Mouse (Mus musculus) telencephalon, adult 2 months (tissue): ENCODE measurements at regions not wholly inside any gene's neighbourhood (a gene's known extent, or its start where the extent isn't known, plus 50 kb on each side); places are given as distances from the start of the nearest gene placed in this dataset.

Experiments used
- DNase-seq: peaks from one replicate; pipeline ENCODE4 v3.0.0-alpha.2; 2011; ENCODE audit warnings: low read depth, low spot score

DNA sequence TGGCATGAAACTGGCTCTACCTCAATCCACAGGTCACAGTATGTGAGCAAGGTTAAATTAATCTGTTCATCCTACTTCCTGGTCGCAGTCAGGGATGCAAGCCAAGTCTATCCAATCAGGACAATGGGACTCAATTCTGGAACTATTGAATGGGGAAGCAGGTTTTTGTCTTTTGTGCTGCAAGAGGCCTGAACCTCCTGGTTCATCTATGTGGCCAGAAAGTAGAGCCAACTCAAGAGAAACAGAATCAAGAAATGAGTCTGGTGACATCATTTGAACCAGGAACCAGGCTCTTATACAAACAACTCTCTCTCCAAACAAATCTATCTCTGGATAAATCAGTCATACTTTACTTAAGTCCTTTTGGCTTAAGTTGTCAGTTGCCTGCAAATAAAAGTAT is 294.7 kb upstream of the Usp25 start:
- no peak for DNase-seq

DNA sequence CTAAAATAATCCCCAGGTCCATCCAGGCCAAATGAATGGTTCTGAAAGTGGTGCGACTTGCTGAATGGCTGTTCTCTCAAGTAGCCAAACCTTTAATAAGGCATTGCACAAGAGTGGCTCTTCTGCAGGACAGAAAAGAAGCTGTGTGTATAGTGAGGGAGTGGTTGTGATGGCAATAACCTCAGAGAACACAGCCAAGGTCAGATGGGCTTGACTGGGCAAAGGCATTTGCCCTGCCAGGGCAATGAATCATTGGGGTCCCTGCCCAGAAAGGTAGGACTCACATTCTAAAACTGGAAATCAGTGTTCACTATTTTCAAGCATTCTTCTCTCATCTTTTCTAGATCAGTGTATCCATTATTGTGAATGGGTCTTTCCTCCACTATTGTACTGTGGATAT is 295.4 kb upstream of the Usp25 start:
- DNase-seq, result no peak

DNA sequence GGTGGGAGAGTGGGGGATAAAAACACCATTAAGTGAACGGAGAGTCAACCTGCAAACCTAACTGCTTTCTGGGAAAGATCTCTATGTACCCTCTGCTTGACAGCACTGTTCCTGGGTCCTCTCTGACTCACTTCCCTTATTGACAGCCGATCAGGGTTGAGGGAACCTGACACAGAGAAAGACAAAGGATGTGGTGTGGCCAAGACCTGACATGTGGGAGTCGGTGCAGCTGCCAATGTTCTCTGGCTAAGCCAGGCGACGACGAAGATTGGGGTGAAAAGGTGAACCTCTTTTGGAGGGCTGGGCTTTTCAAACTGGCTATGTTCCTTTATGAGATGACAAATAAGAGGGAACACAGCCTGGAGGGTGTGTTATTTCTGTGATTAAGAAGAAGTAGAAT is 318.6 kb upstream of the Usp25 start:
- no peak for DNase-seq

- no peak for DNase-seq
These were observed 314.3 kb upstream of the Nrip1 start for GRCm38 (mm10) chr16:76687735-76688447.

GRCm38 (mm10) chr16:76685562-76685961 is 311.9 kb upstream of the Nrip1 start:
- no peak for DNase-seq

- peak; percentile 58 for DNase-seq
These were observed 306.7 kb upstream of the Nrip1 start for GRCm38 (mm10) chr16:76680061-76680911.

- no peak for DNase-seq
These were observed 305.3 kb upstream of the Nrip1 start for GRCm38 (mm10) chr16:76678885-76679284.

DNA sequence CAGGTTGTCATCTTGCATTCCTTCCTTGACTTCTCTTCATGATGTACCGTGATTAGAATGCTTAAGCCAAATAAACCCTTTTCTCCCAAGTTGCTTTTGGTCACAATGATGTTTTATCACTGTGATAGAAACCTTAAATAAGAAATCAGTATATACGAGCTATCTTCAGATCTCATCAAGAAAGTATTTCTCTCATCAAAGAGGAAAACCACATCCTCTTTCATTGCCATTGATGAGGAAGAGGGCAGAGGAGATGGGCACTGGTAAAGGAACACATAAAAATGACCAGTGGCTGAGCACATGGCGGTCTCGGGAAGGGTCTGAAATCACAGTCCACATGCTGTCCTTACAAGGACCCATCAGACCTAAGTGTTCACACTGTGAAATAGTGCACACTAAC is 296.2 kb upstream of the Nrip1 start:
- DNase-seq, result no peak

GRCm38 (mm10) chr16:76667046-76667445 is 293.4 kb upstream of the Nrip1 start:
- no peak for DNase-seq

DNA sequence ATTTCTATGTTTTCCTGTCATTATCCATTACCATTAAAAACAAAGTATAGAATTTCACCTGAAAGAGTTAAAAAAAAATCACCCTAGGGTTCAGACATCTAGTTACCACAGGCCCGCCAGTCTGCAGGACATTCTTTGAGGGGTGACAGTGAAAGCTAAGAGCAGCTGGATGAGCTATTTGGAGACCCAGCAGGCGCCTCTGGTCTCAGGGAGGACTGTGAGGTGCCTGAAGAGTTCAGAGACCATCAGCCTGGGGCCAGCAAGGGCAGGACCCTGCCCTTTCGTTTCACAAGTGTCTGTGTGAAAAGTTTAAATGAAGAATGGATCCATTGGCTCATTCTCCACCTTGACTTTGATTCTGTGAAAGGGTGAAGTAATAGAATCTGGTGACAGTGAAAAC is 281.5 kb upstream of the Nrip1 start:
- DNase-seq, result no peak

DNA sequence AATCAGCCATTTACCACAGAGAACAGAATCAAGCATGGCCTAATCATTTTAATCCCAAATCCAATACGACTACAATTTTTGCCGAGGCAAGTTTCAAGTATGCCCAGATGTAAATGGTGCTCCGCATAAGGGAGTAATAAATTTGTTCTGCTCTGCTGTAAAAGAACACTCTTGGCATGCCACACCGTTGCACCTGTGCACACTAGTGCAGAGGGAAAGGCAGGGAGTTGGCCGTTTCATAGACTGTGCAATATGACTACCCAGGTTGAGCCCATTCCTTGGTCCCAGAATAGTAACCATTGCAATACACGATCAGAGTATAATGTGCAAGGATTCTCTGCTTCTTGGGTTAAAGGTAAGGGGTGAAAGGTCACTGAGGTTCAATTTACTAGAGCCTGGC is 270.7 kb upstream of the Nrip1 start:
- no peak for DNase-seq

- no peak for DNase-seq
These were observed 270.2 kb upstream of the Nrip1 start for GRCm38 (mm10) chr16:76643801-76644200.

GRCm38 (mm10) chr16:76635169-76635568 is 261.5 kb upstream of the Nrip1 start:
- no peak for DNase-seq

DNA sequence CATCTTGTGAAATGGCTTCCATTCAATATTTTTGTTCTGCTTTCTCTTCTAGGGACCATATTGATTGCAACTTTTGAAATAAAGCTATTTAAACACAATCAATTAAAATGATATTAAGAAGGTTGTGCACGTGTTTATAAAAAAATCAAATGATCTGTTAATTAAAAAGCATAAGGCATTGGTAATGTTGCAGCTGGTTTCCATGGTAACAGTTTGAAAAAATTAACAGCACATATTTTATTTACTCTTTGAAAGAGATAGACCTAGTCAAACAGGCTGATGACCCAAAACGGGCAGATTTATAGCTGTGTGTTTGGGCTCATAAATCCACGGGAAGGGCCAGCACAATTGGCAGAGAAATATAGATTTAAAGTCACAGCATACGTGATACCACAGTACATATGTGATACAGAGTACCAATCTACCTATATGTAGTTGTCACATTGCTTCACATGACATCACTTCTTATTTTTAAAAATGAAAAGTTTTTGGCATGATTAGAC is 260.6 kb upstream of the Nrip1 start:
- DNase-seq, result no peak

DNA sequence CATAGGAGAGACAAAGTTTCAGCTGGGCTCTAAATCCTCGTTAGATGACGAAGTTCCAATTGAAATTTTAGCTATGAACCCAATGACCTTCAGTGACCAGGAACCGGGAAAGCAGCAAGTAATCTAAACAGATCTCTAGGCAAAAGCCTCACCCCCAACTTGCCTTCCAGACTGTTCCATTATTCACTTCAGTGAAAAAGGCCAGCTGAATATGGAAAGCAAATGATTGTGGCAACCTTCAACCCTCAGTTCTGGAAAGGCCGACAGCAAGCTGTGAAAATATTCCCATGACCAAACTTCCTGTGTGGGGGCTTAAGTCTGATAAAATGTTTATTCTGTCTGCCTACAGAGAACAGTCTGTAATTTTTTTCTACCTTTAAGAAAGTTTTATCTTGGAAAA is 252.5 kb upstream of the Nrip1 start:
- no peak for DNase-seq

DNA sequence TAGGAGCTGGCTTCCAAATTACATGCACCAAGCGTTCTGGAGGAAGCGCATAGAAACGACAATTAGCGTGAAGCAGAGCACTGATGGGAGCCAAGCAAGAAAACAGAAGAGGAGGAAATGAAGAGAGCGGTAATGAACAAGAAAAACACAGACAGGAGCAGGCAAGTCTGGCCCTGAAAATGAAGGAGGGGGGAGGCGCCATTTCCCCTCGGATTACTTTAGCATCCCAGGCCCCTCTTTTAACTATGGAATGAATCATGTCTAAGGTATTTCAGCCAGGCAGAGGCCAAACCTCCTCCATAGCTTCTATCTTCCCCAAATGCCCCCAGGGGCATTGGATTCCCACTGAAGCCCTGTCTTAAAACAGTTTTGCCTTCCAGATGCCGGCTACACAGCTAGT is 248.1 kb upstream of the Nrip1 start:
- no peak for DNase-seq

GRCm38 (mm10) chr16:76618295-76618694 is 244.7 kb upstream of the Nrip1 start:
- peak; percentile 19 for DNase-seq

DNA sequence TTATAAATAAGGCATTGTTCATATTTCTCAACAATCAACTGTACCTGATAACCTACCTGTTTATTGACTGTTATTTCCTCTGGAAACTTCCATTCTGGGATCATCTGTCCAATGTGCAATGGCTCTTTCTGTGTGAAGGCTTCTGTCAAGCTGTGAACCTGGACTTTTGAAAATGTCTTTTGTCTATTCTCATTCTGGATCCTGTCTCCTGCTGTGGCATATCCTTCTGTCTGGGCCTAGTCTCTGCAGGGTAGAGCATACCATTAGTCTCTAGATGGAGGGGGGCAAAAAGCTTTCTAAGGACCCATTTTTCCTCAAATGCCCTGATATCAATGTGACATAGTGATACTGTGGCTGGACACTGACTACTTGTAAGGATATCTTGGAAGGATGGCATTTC is 237.4 kb upstream of the Nrip1 start:
- no peak for DNase-seq

GRCm38 (mm10) chr16:76604914-76605313 is 231.3 kb upstream of the Nrip1 start:
- DNase-seq, result no peak

GRCm38 (mm10) chr16:76603846-76604258 is 230.2 kb upstream of the Nrip1 start:
- DNase-seq, result no peak

DNA sequence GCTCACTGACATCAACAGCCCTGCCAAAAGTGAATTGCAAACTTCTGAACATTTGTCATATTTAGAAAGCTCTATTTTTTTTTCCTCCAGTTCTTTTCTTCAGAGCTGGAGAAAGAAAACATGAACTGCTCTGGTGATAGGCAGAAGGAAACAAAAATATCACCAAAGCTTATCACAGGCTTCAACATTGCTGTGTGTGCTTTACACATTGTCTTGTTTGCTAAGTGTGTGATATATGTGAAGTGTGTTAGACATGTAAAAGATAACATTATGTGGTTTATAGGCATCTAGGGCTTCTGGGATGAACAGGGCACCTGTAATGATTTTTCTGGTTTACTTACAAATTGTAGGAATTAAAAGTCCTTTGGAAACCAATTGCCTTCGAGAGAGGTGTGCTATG is 229.8 kb upstream of the Nrip1 start:
- DNase-seq, result no peak

GRCm38 (mm10) chr16:76600131-76600530 is 226.5 kb upstream of the Nrip1 start:
- DNase-seq, result no peak
